Mouse (Mus musculus) liver, embryonic 15.5 days (tissue): ENCODE measurements around the gene Thsd4. TPM values are rescaled to one million over a fixed set of nuclear protein-coding genes. Genes with fewer than 3 reads are reported as not detected.
A peak's percentile ranks its signal among the peaks of the same experiment; 100 is the strongest.

Source experiments
- ATAC-seq: fragments of 200-750 bp; cut with Nextera tagmentation; 2 replicates; pipeline ENCODE4 v1.8.0; 2017; ENCODE audit warnings: moderate number of reproducible peaks, mild to moderate bottlenecking, moderate library complexity; ENCODE audit not compliant: insufficient read depth
- H3K27ac ChIP-seq: fragments of 300-500 bp; sonication (generic); replicated peaks from 2 replicates; pipeline ENCODE4 v1.5.1; 2015; ENCODE audit warnings: mild to moderate bottlenecking, inconsistent platforms
- H3K27me3 ChIP-seq: fragments of 300-500 bp; sonication (generic); 2 replicates; pipeline ENCODE4 v1.6.1; 2015; ENCODE audit warnings: mild to moderate bottlenecking, inconsistent platforms
- H3K36me3 ChIP-seq: fragments of 300-500 bp; sonication (generic); replicated peaks from 2 replicates; pipeline ENCODE4 v1.6.1; 2015; ENCODE audit warnings: moderate library complexity, mild to moderate bottlenecking, inconsistent platforms
- H3K4me1 ChIP-seq: fragments of 300-500 bp; sonication (generic); replicated peaks from 2 replicates; pipeline ENCODE4 v1.6.1; 2015; ENCODE audit warnings: inconsistent platforms
- H3K4me2 ChIP-seq: fragments of 300-500 bp; sonication (generic); 2 replicates; pipeline ENCODE4 v1.6.1; 2015; ENCODE audit warnings: moderate library complexity, mild to moderate bottlenecking, inconsistent platforms
- H3K4me3 ChIP-seq: fragments of 300-500 bp; sonication (generic); replicated peaks from 2 replicates; pipeline ENCODE4 v1.5.1; 2015; ENCODE audit warnings: mild to moderate bottlenecking, inconsistent platforms
- H3K9ac ChIP-seq: fragments of 300-500 bp; sonication (generic); 2 replicates; pipeline ENCODE4 v1.6.1; 2015; ENCODE audit warnings: moderate library complexity, mild to moderate bottlenecking, inconsistent platforms
- H3K9me3 ChIP-seq: fragments of 300-500 bp; sonication (generic); replicated peaks from 2 replicates; pipeline ENCODE4 v1.6.1; 2016; ENCODE audit warnings: inconsistent platforms
- WGBS: fragments of 180-500 bp; shearing (Covaris S2); methylation state at CpG from one replicate; pipeline ENCODE4 v1.1.7; 2015; ENCODE audit warnings: mixed read lengths; ENCODE audit not compliant: insufficient replicate concordance; 5-methylcytosine and 5-hydroxymethylcytosine counted together
- polyA plus RNA-seq: library from polyadenylated mRNA; unstranded; fragments of >200 nt; fragmentation: Nextera tagmentation; extraction: Ambion mirVana; gene quantifications from 2 replicates; pipeline ENCODE4 v1.2.1, GENCODE M21; 2015

Thsd4 gene
- polyA plus RNA-seq, 1 experiment from 2014 or later, result 0.73 TPM

DNA sequence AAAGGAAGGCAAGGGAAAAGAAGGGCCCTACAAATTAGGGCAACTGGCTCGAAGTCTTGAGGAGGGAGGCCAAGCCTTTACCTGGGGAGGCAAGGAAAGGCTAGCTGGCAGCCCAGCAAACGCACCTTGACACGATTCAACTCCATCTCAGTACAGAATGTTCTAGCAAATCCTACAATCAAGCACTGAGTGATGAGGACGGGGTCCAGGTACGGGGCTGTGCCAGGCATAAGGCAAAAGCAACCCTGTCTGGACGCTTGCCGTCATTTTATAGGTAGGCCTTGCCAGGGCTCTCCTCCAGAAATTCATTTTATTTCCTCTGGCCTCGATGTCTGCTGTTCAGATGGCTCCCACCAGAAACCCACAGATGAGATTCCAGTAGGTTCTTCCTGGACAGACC lies 30.8 kb downstream of the Thsd4 start:
- H3K9ac ChIP-seq, result no peak overlapping the region
- no peaks in the 10 kb centered on the region for H3K4me1 ChIP-seq
- no peak overlapping the region for H3K4me3 ChIP-seq
- no peaks in the 10 kb centered on the region for H3K36me3 ChIP-seq
- H3K27me3 ChIP-seq, result no peaks in the 10 kb centered on the region
- H3K27ac ChIP-seq, result no peak overlapping the region
- H3K9me3 ChIP-seq, result no peaks in the 10 kb centered on the region
- 69% methylated on average over 8 of the region's 8 CpGs for WGBS
- ATAC-seq, result no peak
- no peak overlapping the region for H3K4me2 ChIP-seq

DNA sequence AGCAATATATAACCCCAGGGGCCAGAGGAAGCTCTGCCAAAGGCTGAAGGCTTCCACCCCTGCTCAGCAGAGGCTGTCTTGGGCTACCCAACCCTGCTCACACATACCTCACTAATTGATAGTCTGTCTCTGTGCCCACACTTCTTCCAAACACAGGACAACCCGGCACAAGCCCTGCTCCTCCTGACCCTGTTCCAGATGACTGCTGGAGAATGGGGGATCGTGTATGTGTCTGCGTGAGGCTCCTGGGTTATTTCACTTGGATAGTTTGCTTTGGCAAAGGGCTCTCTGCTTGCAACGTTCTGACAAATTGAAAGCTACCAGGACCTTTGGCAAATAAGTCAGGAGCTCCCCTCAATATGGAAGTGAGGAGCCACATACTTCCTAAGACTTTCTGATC lies 33.0 kb downstream of the Thsd4 start:
- Histone ChIP-seq H3K4me2 (no peak overlapping the region), H3K27me3 (no peaks in the 10 kb centered on the region), H3K9ac (no peak overlapping the region), H3K4me3 (no peak overlapping the region), H3K36me3 (no peaks in the 10 kb centered on the region), H3K27ac (no peak overlapping the region), H3K9me3 (no peaks in the 10 kb centered on the region), H3K4me1 (no peaks in the 10 kb centered on the region)
- no peak for ATAC-seq
- 54% methylated on average over 4 of the region's 4 CpGs for WGBS

- H3K27me3 ChIP-seq, result 0 out of 2 replicates have a peak, but pooled peaks cover 4% of the 10 kb centered on the region
- H3K9ac ChIP-seq, result no peak overlapping the region
- no peak for ATAC-seq
- no peaks in the 10 kb centered on the region for H3K36me3 ChIP-seq
- H3K9me3 ChIP-seq, result no peaks in the 10 kb centered on the region
- H3K27ac ChIP-seq, result no peak overlapping the region
- H3K4me1 ChIP-seq, result 0 out of 2 replicates have a peak, but pooled peaks cover 3% of the 10 kb centered on the region
- no peak overlapping the region for H3K4me3 ChIP-seq
- no peak overlapping the region for H3K4me2 ChIP-seq
- 22% methylated on average over 4 of the region's 4 CpGs for WGBS
Observed at GRCm38 (mm10) chr9:60482165-60482564, 39.7 kb downstream of the Thsd4 start.

- Histone ChIP-seq H3K9me3 (no peaks in the 10 kb centered on the region), H3K4me2 (no peak overlapping the region), H3K27ac (no peak overlapping the region), H3K27me3 (0 out of 2 replicates have a peak, but pooled peaks cover 4% of the 10 kb centered on the region), H3K9ac (no peak overlapping the region), H3K36me3 (no peaks in the 10 kb centered on the region), H3K4me1 (0 out of 2 replicates have a peak, but pooled peaks cover 3% of the 10 kb centered on the region), H3K4me3 (no peak overlapping the region)
- no peak for ATAC-seq
- WGBS, result 60% methylated on average over 3 of the region's 3 CpGs
Observed at GRCm38 (mm10) chr9:60480052-60480451, 41.8 kb downstream of the Thsd4 start.

- ATAC-seq, result no peak
- H3K4me2 ChIP-seq, result no peak overlapping the region
- 0 out of 2 replicates have a peak, but pooled peaks cover 3% of the 10 kb centered on the region for H3K4me1 ChIP-seq
- 58% methylated on average over 6 of the region's 6 CpGs for WGBS
- H3K27me3 ChIP-seq, result 0 out of 2 replicates have a peak, but pooled peaks cover 4% of the 10 kb centered on the region
- no peaks in the 10 kb centered on the region for H3K9me3 ChIP-seq
- H3K9ac ChIP-seq, result no peak overlapping the region
- H3K4me3 ChIP-seq, result no peak overlapping the region
- no peak overlapping the region for H3K27ac ChIP-seq
- H3K36me3 ChIP-seq, result no peaks in the 10 kb centered on the region
Observed at GRCm38 (mm10) chr9:60478806-60479205, 43.0 kb downstream of the Thsd4 start.

- Histone ChIP-seq H3K9ac (no peak overlapping the region), H3K4me1 (0 out of 2 replicates have a peak, but pooled peaks cover 3% of the 10 kb centered on the region), H3K9me3 (no peaks in the 10 kb centered on the region), H3K4me2 (peak overlapping the region; percentile 36), H3K27me3 (0 out of 2 replicates have a peak, but pooled peaks cover 4% of the 10 kb centered on the region), H3K27ac (no peak overlapping the region), H3K4me3 (no peak overlapping the region), H3K36me3 (no peaks in the 10 kb centered on the region)
- peak; percentile 73 for ATAC-seq
- 22% methylated on average over 14 of the region's 14 CpGs for WGBS
Observed at GRCm38 (mm10) chr9:60477991-60478750, 43.7 kb downstream of the Thsd4 start.

DNA sequence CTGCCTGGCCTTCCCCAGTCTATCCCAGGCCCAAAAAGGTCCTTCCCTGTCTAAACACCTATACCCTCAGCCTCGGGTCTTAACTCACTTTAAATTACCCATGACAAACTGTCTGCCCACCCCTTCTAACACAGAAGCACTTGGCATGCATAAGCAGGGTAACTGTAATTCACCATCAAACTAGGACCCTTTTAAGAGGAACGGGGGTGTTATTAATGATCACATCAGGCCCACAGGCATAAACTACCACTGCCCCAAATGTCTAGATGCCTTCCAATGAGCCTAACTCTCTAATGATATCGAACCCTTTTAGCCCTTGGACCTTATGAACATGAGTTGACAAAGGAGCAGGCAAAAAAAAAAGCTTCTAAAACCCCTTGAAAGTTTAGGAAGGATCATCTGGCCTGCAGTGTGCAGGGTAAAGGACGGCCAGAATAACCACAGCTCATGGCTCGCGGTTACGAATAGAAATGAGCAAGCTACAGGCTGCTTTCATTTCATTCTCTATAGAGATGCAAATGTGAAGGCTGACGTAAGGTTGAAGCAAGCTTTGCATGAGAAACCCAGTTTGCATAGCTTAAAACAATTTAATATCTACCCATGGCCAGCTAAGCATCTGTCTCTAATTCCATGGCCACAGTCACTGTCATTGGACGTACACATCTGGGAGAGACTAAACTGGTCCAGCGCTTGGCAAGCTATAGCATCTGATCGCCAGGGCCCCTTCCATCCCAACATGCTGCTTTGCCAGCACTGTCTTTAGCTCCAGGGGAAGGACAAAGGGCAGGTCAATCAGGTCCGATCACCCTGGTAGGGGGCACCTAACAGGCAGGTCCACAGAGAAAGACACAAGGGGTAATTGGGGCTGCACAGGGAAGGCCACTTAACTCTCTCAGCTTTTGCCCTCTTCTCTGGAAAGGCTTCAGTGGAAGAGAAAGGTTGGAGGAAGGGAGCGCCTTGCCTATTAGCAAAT lies 61.5 kb downstream of the Thsd4 start:
- H3K27ac ChIP-seq, result no peak overlapping the region
- no peaks in the 10 kb centered on the region for H3K27me3 ChIP-seq
- no peaks in the 10 kb centered on the region for H3K9me3 ChIP-seq
- H3K4me2 ChIP-seq, result no peak overlapping the region
- H3K4me1 ChIP-seq, result no peaks in the 10 kb centered on the region
- WGBS, result 64% methylated on average over 13 of the region's 13 CpGs
- H3K4me3 ChIP-seq, result no peak overlapping the region
- no peak overlapping the region for H3K9ac ChIP-seq
- no peak for ATAC-seq
- H3K36me3 ChIP-seq, result no peaks in the 10 kb centered on the region

GRCm38 (mm10) chr9:60458468-60458962 lies 63.3 kb downstream of the Thsd4 start:
- no peak for ATAC-seq
- H3K9me3 ChIP-seq, result no peaks in the 10 kb centered on the region
- H3K4me3 ChIP-seq, result no peak overlapping the region
- H3K4me1 ChIP-seq, result no peaks in the 10 kb centered on the region
- no peaks in the 10 kb centered on the region for H3K27me3 ChIP-seq
- H3K27ac ChIP-seq, result no peak overlapping the region
- H3K36me3 ChIP-seq, result no peaks in the 10 kb centered on the region
- no peak overlapping the region for H3K4me2 ChIP-seq
- H3K9ac ChIP-seq, result no peak overlapping the region
- WGBS, result 47% methylated on average over 14 of the region's 14 CpGs

- Histone ChIP-seq H3K27ac (no peak overlapping the region), H3K9me3 (no peaks in the 10 kb centered on the region), H3K9ac (no peak overlapping the region), H3K27me3 (no peaks in the 10 kb centered on the region), H3K4me3 (no peak overlapping the region), H3K36me3 (no peaks in the 10 kb centered on the region), H3K4me2 (no peak overlapping the region), H3K4me1 (no peaks in the 10 kb centered on the region)
- WGBS, result 64% methylated on average over 18 of the region's 18 CpGs
- no peak for ATAC-seq
Observed at GRCm38 (mm10) chr9:60457359-60458210, 64.3 kb downstream of the Thsd4 start.

- Histone ChIP-seq H3K27ac (no peak overlapping the region), H3K4me2 (no peak overlapping the region), H3K9ac (no peak overlapping the region), H3K9me3 (no peaks in the 10 kb centered on the region), H3K36me3 (no peaks in the 10 kb centered on the region), H3K27me3 (no peaks in the 10 kb centered on the region), H3K4me1 (no peaks in the 10 kb centered on the region), H3K4me3 (no peak overlapping the region)
- WGBS, result 54% methylated on average over 5 of the region's 5 CpGs
- ATAC-seq, result no peak
Observed at GRCm38 (mm10) chr9:60456651-60457050, 65.2 kb downstream of the Thsd4 start.
